Mouse (Mus musculus) liver, embryonic 14.5 days (tissue): ENCODE data around the gene Cmtr1.

Experiments
- CTCF ChIP-seq: IDR thresholded peaks from 2 replicates; pipeline ENCODE4 v1.5.1; 2016; ENCODE audit warnings: antibody characterized with exemption, low read depth, control low read depth
- EP300 ChIP-seq: IDR thresholded peaks from 2 replicates; pipeline ENCODE4 v1.6.1; 2016; ENCODE audit warnings: antibody characterized with exemption, low read depth

DNA sequence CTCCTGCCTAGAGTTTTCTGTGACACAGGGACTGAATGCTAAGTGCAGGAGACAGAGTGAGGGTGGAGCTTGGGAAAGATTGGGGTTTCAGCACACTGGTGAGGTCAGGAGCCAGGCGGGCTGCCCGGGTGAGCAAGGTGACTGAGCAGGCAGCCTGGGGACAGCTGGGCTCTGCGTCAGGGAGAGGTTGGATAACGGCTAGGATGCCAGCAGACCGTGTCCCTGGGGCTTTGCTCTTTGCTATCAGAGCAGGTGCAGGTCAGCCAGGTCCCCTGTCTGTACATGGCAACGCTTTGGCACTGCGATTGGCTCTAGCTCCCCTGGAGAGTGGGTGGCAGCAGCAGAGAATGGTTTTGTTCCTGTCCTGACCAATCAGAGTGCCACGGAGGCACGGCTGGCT, 33.1 kb upstream of the Cmtr1 start:
- TF ChIP-seq EP300 = no peak
- no peak for TF ChIP-seq CTCF
